Mouse (Mus musculus) right cerebral cortex, postnatal 14 days (tissue): ENCODE measurements at regions not wholly inside any gene's neighbourhood (a gene's known extent, or its start where the extent isn't known, plus 50 kb on each side); places are given as distances from the start of the nearest gene placed in this dataset.

Experiments used
- DNase-seq: peaks from one replicate; pipeline ENCODE4 v3.0.0; 2022

DNA sequence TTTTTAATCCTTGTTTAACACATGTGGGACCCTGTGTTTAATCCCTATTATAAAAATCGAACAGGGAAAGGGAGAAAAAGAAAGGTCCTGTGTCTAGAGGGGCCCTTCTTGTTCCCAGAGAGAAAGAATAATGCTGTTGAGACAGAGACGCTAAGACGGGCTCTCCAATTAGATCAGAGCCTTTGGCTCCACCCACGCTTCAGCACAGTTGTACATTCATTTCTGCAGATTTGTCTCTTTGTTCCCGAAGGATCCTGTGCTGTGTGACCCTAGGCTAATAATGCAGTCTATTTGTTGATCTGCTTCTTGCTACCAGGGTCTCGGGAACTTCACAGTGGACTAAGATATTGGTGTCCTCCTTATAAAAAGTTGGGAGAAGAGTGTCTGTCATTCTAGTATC is 92.0 kb downstream of the Cdc5l start:
- DNase-seq: no peak

DNA sequence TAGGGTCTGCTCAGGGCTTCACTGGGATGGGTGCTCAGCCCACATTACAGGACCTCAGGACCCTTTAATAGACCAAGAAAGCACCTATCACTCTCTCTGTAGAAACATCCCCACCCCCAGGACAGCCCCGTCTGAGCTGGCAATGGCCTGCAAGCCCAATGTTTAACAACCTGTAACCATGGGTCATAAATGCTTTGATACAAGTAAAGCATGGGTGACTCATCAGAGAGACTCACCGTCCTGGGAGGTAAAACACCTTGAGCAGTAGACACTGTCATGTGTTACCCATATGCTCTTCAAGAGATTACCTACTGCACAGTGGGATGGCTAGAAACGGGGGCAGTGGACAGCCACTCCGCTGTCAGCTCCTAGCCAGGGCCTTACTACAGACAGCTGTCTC is 92.7 kb downstream of the Cdc5l start:
- DNase-seq: no peak

DNA sequence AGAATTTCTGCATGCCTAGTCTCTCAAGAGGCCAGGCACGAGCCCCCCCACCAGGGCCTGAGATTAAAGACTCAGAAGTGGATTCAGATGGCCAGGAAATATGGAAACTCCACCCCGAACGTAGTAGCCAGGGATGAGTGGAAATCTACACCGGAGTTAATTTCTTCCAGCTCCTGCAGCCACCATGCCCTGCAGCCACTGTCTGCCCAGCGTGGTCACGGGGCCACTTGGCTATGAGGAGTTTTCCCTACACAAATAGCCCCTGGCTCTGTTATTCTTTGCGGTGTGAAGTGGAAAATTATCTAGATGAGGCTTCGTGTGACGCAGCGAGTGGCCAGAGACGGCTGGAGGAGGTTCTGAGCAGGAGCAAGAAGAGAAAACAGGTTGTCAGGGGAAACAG is 94.3 kb downstream of the Cdc5l start:
- no peak for DNase-seq

DNA sequence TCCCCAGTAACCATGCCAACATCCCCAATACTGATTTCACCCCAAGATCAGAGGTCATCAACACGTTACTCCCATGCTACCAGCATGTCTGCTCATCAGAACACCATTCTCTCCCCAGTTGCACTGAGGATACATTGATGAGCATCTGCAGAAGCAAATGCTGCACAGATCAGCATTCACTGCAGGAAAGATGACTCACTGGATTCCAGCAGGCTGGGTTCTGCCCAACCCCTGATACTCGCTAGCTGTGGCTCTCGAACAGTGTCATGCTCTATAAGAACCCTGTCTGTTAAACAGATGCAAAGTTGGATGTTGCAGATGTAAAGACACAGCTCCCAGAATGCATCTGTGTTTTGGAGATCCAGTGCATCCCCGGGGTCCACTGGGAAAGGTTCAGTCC is 95.5 kb downstream of the Cdc5l start:
- DNase-seq: no peak

DNA sequence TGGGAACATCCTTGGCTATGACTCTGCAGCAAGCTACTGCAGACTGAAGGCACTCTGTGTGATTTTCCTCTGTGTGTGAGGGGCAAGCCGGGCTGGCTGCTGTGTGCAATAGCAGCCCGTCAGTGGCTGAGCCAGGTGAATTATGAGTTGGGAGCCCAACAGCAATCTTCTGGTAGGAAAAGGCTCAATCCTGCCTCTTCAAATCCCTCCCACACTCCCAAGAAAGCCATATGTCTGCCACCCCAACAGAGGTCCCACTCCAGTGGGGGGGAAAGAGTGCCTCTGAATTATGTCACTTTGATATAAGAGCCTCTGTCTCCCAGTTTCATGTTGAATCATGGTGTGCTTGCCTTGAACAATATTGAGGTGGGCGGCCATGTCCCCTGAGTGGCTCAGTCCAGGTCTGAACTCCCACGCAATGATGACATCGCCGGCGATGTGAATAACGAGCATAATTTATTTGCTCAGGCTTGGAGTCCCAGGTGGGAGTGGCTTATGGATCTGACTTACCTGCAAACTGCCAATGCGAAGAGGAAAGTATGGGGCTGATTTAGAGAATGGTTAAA is 97.9 kb downstream of the Cdc5l start:
- DNase-seq: no peak

DNA sequence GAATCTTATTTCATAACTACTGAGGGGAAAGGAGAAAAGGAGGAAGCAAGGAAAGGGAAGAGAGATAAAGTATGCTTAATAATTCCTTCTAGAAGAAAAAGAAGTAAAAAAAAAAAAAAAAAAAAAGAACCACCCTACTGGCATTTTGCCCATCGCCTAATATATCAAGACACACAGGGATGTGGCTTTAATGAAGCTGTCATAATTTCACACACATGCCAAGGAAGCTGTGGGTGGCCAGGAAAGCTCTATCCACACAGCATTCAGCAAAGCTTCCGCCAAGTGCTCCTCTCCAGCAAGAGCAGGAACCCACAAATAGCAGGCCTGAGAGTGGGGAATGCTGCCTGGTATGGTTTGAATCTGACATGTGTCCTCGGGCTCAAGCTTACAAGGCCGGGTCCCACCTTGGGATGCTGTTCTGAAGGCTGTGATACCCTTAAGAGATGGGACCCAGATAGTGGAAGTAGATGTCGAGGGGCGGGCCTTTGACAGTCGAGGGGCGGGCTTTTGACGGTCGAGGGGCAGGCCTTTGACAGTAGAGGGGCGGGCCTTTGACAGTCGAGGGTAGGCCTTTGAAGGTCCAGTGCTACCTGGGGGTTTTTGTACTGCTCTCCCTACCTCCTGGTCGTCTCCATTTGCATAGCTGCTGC is 98.7 kb downstream of the Cdc5l start:
- DNase-seq: no peak

DNA sequence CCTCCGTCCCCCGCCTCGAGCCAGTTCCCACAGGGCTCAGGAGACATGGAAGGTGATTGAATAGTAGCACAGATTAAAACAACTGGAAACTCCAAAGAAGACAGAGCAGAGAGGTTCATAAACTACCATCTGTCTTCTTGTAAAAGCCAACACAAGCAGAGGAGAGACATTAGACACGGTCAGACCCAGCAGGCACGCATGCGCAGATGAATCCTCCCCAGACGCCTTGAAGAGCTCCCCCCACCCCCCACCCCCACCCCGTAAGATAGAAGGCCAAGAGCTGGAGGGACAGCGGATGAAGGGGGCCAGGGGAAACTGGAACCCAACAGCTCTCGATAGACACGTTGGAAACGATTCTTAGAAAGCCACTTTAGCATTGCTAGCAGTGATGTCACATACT is 101.2 kb downstream of the Cdc5l start:
- DNase-seq: no peak

DNA sequence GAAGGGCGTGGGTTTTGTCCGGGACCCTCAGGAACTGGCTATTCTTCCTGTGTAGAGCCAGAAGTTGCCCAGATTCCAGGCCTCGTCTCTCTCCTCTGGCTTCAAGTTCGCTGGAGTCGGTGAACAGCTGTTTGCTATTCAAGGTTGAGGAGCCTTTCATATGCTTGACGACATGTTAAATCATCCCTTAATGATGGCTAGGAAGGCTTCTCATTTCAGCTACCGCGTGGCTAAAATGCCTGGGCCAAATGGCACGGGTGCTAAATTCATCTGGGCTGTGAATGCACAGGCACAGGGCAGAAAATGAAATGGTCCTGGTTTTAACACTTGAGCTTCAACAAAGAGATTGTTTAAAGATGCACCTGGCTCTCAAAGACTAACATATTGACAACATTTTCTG is 104.3 kb downstream of the Cdc5l start:
- no peak for DNase-seq

DNA sequence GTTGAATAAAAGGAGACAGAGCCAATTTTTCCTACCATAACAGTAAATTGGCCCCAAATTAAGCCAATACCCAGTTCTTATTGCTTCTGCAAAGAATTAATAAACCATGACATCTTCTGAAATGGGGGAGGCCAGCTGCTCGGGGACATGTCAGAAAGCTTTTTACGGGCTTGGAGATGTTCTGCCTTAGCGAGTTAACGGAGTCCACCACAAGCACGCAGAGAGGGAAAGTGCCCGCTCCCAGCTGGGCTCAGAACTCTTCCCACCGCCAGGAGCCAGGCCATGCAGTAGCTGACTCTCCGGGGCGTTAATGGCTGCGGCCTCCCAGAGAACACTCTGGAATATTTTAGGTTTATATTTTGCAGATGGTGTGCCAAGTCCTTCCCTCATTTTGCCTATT is 106.8 kb downstream of the Cdc5l start:
- no peak for DNase-seq

DNA sequence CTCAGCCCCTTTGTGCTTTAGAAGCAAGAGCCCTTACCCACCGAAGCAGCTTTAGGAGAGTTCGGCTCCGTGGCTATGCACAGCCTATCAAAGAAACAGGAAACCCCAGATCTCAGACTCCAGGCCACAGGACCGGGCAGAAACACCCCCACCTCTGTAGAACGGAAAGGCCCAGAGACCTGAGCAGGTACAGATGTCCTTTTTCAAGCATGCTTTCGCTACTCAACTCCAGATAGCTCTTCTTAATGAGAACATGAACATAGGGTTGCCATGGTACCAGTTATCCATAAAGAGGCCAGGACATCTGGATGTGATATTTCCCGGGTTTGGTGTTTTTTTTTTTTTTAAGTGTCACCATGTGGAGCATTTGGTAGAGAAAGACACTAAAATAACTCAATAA is 107.4 kb downstream of the Cdc5l start:
- DNase-seq: no peak

DNA sequence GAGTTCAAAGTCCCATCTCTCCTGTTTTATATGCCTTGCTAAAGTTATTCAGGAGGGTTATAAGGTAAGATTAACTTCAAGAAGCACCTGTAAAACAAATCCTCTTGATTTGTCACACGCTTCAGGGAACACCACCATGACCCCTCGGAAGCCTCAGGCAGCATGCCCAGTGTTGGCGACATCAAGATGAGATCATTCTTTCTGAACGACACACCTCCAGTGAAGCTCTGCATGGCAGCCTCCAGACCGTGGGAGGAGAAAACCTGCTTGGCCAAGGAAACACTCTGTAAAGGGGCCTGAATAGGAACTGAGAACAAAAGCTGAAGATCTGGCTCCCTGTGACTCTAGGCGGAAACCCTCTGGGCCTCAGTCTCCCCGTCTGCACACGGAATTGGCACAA is 110.7 kb downstream of the Cdc5l start:
- no peak for DNase-seq

DNA sequence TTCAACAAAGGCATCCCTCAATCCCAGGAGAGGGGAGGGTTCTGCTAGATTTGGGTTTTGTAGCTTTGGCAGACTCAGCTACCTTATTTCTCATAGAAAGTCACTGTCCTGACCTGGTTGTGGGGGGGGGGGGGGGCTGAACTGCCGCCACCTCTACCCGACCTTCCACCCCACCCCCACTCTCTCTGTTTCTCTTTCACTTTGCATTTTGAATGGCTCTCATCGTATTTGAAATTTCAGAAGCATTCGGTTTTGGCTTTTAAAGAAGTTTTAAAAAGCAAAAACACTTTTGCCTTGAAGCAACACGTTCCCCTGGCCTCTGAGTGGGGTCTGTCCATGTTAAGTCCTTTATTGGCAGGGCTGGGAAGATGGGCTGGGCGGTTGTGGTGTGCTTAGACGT is 113.5 kb downstream of the Cdc5l start:
- DNase-seq: no peak

DNA sequence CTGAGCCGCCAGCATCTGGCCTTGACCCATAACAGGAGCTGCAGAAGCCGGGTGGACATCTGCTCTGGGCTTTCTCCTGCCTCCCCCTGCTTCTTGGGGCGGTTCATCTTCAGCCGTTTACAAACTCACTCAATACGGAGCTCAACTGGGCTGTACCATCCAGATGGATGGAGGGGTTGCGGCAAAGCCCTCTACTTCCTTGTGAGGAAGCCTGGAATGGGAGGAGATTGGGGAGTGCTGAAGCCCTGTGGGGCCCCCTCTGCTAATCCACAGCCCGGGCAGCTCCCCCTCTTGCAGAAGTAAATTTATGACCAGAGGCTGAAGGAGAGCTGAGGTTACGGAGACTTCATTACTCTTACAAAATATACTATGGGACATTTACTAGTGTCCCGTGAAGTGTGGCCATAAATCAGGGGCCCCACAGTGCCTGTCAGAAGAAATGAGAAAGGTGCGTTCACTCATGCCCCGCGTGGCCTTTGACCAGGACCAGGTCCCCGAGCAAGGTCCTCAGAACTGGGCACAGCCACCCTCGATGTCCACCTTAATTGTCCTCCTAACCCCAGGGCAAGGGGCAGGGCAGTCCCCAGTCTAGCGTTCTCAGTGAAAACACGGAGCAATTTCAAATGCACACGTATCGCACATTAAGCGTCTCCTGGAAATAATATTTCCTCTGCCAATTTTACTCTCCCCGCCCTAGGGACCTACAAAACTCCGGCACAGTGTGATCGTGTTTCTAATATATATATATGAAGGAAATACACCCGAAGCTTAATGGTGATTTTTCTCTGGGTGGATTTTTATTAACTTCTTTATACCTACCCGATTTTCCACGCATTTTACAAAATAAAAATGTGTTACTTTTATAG is 115.1 kb downstream of the Cdc5l start:
- DNase-seq: no peak

DNA sequence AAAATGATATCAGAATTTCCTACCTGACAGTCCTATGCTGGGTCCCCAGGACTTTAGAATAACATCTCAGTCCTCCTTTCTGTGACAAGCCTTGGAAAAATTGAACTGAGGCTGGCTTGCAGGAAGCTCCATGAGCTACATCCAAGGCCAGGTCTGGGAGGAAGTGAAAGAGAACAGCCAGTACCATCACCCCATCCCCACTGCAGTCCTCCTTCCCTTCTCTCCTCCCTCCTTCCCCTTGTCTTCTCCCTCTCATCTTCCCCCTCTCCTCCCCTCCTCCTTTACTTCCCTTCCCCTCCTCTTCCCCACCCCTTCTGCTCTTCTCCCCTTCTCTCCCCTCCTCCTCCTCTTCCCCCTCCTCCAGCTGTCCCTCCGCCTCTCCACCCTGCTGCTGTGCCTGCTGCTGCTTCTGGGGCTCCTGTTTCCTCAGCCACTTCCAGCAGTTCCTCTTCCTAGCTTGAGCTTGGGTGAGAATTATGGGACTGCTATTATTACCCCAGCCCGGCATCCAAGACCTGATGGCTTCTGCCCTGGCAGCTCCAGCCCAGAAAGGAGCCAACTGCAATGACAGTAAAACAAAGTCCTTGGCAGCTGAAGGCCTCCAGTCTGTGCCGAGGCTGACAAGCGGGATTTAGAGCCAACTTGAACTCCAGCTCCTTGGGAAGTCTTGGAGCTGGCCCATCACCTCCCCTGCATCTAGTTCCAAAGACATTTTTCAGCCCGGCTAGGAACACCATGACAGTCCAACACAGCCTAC is 120.8 kb downstream of the Cdc5l start:
- DNase-seq: no peak

DNA sequence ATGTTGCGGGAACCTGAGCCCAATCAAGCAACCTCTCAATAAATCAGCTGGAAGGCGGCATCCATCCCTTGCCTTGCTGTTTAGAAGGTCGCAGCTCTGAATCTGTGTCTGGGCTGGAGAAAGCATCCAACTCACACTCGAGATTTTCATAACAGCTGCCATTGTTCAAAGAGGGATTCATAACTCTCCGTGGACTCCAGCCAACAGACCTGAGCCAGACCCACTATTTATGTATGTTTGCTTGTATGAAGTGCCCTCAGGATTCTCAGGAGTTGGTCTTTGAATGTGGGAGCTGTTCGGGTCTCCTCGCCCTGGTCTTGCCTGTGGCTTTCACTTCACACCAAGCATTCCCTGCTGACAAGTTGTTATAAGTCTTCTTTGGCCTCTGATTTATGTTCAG is 127.0 kb downstream of the Cdc5l start:
- no peak for DNase-seq

DNA sequence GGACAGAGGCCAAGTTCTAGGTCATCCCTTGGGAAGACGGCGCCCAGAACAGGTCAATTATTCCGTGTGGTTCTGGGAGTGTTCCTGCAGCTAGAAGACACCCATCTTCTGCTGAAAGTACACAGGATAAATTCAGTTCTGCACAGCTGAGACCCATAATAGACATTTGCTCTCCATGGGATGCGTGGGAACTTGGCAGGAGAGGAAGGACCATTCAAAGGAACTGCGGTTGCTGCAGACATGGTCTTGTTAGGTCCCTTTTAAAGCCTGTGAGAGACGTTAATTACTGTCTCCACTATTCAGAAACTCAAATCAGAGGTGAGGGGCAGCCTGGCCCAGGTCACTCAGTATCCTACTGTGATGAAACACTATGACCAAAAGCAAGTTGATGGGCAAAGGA is 130.4 kb downstream of the Cdc5l start:
- no peak for DNase-seq

DNA sequence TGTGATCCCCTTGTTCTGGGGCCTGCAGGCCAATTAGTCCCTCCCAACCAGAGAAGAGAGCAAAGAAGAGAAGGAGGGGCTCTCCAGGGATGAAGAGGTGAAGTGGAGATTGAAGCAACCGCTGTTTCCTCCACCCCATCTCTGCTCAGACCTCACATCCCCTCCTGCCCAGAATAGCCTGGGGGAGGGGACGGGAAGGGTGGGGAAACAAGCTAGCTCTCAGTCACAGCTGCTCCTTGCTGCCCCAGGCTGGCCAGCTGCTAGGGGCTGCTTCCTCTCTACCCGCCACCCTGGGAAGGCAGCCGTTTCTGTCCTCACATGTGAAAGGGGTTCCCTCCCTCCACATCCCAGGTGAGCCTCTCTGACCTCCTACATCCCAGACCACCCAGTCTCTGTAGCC is 135.2 kb downstream of the Cdc5l start:
- DNase-seq: no peak

DNA sequence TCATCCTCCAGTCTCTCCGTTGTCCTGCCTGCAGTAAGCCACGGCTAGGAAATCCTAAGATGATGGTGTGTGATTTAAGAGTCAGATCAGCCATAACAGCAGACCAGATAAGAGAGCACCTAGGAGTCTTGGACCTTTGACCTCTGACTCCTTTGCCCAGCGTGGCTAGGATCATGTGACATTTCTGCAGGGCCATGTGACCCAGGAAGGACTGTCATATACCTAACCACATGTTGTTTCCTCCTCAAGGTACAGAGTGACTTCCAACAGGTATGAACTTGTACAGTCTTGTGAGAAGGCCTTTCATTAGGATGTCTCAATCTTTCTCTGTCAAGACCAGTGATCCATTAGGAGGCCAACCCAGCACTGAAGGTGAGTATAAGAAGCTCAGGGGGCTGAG is 135.7 kb downstream of the Cdc5l start:
- no peak for DNase-seq

DNA sequence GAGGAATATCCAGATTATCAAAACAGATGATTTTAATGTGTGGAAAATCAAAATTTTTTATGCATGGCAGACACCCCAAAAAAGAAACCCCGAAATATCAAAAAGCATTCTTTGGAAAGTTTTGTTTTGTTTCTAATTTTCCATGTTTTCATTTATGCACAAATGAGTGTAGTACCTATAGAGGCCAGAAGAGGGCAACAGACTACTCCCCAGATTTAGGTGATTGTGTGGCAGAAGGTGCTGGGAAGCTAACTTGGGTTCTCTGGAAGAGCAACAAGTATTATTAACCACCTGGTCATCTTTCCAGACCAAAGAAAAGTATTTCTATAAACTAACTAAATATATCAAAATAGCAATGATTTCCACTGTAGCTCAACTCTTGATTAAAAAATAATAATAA is 137.2 kb downstream of the Cdc5l start:
- no peak for DNase-seq

DNA sequence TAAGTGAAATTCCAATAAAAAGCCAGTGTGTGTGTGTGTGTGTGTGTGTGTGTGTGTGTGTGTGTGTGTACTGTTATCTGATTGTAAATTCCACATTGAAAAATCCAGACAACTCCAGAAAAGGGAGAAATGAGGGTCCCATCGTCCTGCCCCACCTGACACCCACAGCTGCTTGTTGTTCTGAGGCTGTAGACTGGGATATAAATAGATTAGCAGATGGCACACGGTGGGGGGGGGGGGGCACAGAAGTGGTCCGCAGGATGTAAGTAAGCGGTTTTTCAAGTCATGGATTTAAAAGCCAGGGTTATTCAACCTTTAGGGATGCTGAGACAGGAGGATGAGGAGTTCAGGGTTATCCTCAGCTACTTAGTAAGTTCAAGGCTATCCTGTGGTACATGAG is 138.7 kb downstream of the Cdc5l start:
- no peak for DNase-seq

DNA sequence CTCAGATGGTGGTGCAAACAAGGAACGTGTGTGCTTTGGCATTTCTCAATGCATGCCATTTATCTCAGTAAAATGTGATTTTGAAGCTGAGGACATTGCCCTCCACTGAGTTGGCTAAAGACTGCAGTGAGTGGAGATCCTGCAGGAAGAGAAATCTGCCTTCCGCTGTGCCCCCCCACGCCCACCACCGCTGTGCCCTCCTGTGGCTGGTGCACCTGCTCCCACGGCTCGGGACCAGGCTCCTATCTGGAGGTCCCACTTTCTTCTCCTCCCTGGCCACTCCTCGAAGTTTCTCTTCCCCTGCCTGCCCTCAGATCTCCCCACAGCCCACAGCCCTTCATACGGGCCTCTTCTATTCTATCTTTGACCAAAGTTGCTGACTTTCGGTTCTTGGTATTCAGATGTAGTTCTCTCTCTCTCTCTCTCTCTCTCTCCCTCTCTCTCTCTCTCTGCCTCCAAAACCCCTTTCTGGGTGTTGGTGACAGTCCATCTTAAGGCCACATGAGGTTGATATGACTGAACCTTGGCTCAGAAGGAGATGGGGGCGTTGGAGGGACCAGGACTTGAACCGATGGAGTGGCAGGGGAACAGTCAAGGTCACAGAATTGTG is 139.2 kb downstream of the Cdc5l start:
- no peak for DNase-seq

DNA sequence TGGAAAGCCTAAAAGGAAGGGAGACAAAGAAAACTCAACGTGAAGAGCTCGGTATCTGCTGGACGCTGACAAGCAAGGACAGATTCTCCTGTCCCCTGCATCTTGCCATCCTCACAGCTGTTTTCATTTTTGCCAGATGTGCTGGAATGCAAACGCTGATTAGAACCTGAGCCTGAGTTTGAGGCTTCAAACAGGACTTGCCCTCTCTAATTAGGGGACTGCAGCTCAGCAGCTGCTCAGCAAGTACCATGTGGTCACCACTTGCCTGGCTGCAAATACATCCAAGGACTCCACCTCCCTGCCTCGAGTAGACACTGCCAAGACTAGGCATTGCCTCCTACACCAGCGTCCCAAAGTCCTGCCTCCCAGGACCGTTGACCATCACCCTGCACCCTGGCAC is 140.7 kb downstream of the Cdc5l start:
- no peak for DNase-seq

DNA sequence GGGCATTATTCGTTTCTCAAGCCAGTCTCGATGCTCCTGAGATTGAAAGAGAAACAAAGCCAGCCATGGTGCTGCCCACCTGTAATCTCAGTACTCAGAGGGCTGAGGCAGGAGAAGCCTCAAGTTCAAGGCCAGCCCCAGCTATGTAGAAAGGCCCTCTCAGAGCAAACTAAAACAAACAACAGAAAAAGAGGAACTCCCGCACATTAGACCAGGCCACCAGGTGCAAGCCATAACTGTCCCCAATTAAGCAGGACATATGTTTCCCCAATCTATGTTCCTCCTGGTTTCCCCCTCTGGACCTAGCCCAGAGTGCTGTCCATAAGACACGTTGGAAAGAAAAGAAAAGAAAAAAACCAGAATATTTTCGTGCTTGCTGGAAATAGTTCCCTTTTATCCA is 142.5 kb downstream of the Cdc5l start:
- no peak for DNase-seq
